Mouse (Mus musculus) right cerebral cortex, postnatal 4 days (tissue): ENCODE measurements around the gene Btbd35f3.
"Not testable (repeated sequence)": the region's sequence is repeated elsewhere in the genome, so short reads cannot be mapped to it uniquely, and the experiment has no call there.

ENCODE experiments used
- DNase-seq: peaks from one replicate; pipeline ENCODE4 v3.0.0-alpha.2; 2022

The Btbd35f3 gene

GRCm38 (mm10) chrX:4037374-4037773, at the start of gene Btbd35f3:
TSS of gene Btbd35f3 (plus strand) at chrX:4037674.
- DNase-seq: not testable (repeated sequence)
